Mouse (Mus musculus): ENCODE measurements around the gene L1td1.

DNA sequence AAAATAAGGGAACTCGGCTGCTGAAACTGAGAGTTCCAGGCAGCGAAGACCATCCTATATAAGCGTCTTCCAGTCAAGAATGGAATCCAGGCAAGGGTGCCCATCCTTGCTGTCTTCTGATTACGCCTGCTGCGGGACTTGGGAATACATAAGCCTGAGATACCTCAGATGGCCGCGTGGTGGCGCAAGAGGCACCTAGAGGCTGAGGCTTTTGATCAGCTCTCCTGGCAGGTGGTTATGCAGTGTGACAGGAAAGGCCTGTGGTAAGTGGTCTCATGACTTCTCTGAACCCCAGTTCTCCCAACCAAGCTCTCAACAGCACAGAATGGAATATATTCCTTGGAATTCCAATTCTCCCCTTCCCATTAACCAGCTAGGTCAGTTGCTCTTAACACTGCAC is 4.1 kb upstream of the L1td1 start:
- TF ChIP-seq CTCF (IDR thresholded peaks at IDR 0.05; ENCODE audit: low read depth, low read length): no peak
- no peak for TF ChIP-seq GATA2 (IDR thresholded peaks at IDR 0.05; ENCODE audit: borderline replicate concordance, low read depth, low read length)
- TF ChIP-seq TAL1 (conservative IDR thresholded peaks at IDR 0.05; ENCODE audit: low read depth, low read length): no peak
- TF ChIP-seq GATA1 (IDR thresholded peaks at IDR 0.05; ENCODE audit: borderline replicate concordance, low read length): no peak
